Mouse (Mus musculus): Measurements from ENCODE around the gene Tchp.

DNA sequence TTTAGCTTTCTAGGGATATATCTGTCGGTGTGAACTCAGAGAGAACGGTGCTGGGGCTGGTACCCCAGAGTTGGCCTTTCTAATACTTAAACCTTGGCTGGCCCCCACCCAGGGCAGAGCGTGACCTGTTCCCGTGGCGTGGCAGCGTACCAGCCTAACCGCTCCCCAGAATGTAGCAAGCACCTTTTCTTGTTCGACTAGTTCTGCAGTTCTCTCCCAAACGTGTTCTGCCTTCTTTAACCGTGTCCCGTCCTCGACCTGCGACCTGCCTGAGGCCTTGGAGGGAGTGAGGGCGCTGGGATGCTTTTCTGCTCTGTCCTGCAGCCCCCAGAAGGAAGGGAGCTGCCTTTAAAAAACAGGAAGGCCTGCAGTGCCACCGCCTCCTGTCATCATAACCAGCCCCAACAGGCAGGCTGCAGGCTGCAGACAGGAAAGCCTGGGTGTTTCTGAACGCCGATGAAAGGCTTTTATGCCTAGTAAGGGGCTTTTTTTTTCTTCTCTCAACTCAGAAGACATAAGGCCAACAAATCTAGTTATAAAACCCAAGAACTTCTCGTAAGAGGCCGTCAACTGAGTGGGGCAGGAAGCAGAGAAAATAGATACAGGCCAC is 26.8 kb upstream of the Tchp start:
- TF ChIP-seq CTCF (IDR thresholded peaks at IDR 0.05; ENCODE audit: control insufficient read depth, insufficient read depth, insufficient replicate concordance, low read depth, low read length) (no peak), POLR2A (IDR thresholded peaks at IDR 0.05; ENCODE audit: control insufficient read depth, low read depth, low read length) (no peak)

All from testis, adult 2 months (tissue).